Mouse (Mus musculus): ENCODE measurements around the gene Med15.

Gene Med15

DNA sequence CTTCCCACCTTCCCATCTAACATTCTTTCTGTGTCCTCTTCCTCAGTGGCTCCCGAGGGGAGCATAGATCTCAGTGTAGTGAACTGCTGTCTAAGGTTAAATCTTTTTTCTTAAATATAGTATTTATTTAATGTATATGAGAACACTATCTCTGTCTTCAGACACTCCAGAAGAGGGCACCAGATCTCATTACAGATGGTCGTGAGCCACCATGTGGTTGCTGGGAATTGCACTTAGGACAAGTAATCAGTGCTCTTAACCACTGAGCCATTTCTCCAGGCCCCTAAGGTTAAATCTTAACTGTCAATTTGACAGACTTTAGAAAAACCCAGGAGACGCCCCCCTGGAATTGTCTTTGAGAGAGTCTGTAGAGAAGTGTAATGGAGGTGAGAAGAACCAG, 670 bp downstream of the Med15 start:
- DNase-seq (ENCODE audit: low read depth, low spot score): no peak

DNA sequence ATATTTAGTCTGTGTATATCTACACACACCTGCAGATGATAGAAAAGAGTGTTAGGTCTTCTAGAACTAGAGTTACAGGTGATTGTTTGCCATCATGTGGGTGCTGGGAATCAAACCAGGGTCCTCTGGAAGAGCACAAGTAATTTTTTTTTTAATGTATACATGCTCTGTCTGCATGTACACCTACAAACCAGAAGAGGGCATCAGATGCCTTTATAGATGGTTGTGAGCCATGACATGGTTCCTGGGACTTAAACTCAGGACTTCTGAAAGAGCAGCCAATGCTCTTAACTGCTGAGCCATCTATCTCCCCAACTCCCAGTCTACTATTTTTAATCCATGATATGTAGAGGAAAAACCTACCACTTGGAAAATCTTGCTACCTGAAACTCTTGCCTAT, 2.7 kb downstream of the Med15 start:
- DNase-seq (ENCODE audit: low read depth, low spot score): no peak

- DNase-seq (ENCODE audit: low read depth, low spot score): peak; percentile 43
These were observed 5.4 kb downstream of the Med15 start for GRCm38 (mm10) chr16:17727179-17727861.

DNA sequence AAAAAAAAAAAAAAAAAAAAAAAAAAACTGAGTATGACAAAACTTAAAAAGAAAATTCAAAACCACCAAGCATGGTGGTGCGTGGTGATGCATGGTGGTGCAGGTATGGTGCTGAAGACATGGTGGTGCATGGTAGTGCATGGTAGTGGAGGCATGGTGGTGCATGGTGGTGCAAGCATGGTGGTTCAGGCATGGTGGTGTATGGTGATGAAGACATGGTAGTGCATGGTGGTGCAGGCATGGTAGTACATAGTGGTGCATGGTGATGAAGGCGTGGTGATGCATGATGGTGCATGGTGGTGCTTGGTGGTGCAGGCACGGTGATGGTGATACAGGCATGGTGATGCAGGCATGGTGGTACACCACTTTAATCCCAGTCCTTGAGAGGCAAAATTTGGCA, 8.2 kb downstream of the Med15 start:
- no peak for DNase-seq (ENCODE audit: low read depth, low spot score)

GRCm38 (mm10) chr16:17723325-17723626, 9.4 kb downstream of the Med15 start:
- DNase-seq (ENCODE audit: low read depth, low spot score): no peak

DNA sequence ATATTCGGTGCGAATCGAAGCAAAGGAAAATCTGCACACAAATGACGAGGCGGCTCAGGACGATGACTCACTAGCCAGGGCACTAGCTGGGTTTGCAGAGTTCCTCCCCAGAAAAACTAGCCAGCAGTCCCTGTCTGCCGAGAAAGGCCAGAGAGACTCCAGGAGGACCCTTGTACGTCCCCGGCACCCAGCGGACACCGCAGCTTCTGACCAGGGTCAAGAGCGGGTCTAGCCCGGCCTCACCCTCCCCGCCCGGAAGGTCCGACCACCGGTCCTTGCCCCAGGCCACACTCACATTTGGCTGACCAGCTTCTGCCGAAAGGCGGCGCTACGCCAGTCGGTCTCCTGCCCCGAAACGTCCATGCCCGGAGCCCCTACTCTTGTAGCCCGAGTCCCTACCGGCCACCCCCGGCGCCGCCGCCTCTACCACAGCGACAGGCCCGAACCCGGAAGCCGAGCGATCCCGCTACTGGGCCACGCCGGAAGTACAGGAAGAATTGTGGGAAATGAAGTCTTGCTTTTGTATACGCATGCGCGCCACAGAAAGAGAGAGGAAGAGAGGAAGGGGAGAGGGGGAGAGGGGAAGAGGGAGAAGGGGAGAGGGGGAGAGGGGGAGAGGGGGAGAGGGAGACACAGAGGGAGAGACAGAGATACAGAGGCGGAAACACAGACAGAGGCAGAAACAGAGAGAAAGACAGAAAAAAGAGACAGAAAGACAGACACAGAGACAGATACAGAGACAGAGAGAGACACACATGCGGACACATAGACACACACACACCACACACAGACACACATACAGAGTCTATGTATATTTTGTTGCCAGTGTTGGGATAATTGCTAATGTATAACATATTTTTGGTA, 10.0 kb downstream of the Med15 start:
- peak; percentile 85 for DNase-seq (ENCODE audit: low read depth, low spot score)

DNA sequence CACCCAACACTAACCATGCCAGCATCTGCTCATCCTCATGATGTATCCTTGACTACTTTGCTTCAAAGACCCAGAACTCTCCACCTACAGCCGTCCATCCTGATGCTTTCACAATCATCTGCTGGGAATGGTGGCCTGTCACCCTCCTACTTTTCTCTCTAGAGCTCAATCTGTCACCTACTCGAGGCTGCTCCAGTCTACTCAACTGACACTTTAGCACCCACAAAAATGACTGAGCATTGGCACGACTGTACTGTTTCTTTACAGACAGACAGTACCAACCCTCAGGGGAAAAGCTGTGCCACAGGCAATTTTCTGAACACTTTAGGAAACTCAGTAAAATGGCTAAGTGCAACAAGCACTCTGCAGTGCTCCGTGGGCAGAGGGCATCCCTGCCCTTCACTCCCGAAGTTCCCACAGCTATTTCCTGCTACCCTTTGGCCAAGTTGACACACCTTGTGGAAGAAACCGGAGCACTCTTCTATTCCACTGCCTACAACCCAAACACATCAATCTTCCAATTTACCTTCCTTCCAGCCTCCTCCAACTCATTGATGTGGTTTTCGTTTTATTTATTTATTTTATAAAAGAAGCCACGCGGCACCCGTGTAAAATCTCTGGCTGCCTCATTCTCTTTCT, 10.8 kb downstream of the Med15 start:
- no peak for DNase-seq (ENCODE audit: low read depth, low spot score)

DNA sequence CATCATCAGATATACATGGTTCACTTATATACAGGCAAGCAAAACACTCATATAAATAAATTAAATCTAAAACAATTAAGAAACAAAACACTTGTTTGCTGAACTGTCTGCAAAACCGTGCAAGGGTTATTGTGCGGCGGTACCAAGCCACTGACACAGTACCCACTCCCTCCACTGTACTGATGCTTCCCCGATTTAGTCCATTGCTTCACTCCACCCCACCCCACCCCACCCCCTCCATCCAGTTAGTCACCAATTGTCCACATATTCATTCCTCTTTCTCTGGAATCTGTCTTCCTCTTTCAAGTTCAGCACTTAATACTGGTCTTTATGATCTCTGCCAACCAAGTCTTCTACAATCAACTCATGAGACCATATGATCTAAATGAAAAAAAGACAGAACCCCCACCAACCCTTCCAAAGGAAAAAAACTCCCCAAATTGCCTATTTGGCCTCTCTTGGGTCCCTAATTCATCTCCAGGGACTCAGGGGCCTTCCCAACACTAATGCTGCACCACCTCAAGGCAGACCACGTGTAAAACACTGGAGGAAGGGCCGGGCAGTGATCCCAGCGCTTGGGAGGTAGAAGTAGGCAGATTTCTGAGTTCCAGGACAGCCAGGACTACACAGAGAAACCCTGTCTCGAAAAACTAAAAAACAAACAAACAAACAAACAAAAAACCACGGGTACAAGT, 11.4 kb downstream of the Med15 start:
- DNase-seq (ENCODE audit: low read depth, low spot score): no peak

GRCm38 (mm10) chr16:17717791-17718190, 14.9 kb downstream of the Med15 start:
- DNase-seq (ENCODE audit: low read depth, low spot score): no peak

GRCm38 (mm10) chr16:17707541-17707940, 25.1 kb downstream of the Med15 start:
- no peak for DNase-seq (ENCODE audit: low read depth, low spot score)

GRCm38 (mm10) chr16:17701043-17701405, 31.7 kb downstream of the Med15 start:
- no peak for DNase-seq (ENCODE audit: low read depth, low spot score)

GRCm38 (mm10) chr16:17700386-17701042, 32.2 kb downstream of the Med15 start:
- DNase-seq (ENCODE audit: low read depth, low spot score): no peak

DNA sequence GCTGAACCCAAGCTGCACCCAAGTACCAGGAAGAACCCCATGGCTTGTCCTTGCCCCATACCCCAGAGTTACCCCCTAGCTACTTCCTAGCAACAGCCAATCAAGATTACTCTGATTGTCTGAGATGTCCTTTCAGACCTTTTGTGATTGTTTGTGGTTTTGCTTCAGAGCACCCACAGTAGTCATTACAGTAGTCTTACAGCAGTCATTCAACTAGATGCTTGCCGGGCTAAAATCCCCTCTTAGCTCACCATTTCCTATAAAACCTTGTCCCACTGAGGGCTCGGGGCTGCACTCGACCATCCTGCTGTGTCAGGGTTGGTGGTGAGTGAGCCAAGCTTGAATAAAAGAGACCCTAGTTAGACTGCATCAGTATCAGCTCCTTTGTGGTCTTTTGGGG, 37.8 kb downstream of the Med15 start:
- no peak for DNase-seq (ENCODE audit: low read depth, low spot score)

DNA sequence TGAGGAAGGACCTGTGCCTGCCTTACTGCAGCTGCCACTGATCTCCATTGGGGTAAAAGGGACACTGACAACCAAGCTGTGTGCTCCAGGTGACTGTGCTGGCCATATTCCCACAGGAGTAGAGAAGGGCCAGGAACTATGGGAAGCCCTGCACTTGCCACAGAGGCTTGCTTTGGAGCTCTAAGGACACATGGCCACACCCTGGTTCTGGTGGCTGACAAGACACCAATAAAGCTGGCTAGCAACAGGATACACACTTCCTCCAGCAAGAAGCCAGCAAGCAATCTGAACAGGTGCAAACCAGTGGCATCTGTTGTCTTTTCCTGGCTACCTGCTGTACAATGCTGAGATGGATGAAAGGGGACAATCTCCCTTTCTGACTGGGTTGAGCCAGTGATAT, 62.8 kb downstream of the Med15 start:
- no peak for DNase-seq (ENCODE audit: low read depth, low spot score)

DNA sequence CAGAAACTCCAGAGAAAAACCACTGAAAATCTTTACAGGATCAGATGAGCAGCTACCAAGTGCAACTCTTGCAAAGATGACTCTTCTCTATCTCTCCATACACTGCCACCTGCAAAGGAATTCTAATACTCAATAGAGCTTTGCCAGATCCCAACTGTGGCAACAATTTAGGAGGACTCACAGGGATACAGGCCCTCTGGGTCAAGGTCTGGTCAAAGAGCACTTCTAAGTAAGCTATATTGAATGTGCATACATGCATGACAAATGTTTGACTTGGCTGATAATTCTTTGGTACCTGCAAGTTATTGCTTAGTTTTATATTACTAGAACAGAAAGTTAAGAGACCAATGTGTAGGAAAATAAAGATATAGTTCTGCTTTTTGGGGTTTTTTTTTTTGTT, 67.1 kb downstream of the Med15 start:
- DNase-seq (ENCODE audit: low read depth, low spot score): no peak

- no peak for DNase-seq (ENCODE audit: low read depth, low spot score)
These were observed 76.3 kb downstream of the Med15 start for GRCm38 (mm10) chr16:17656212-17656871.

- DNase-seq (ENCODE audit: low read depth, low spot score): no peak
These were observed 78.4 kb downstream of the Med15 start for GRCm38 (mm10) chr16:17654188-17654795.

GRCm38 (mm10) chr16:17653601-17654000, 79.1 kb downstream of the Med15 start:
- no peak for DNase-seq (ENCODE audit: low read depth, low spot score)

GRCm38 (mm10) chr16:17652607-17653006, 80.1 kb downstream of the Med15 start:
- DNase-seq (ENCODE audit: low read depth, low spot score): no peak

DNA sequence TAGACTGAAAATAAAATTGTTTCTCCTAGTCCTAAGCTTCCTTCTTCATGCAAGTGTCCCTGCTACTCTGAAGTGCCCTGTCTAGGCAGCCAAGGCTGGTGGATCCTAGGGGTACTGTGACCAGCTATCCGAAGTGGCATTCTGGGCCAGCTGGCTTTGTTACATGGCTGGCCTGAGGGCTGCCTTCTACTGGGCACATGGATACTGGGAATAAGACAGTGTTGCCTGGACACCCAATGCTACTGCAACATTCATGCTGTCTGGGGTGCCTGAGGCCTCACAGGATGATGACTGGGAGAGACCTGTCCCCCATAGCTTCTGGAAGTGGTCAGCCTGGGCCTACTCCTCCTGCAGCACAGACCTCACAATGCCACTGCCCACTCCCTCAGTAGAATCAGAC, 82.0 kb downstream of the Med15 start:
- DNase-seq (ENCODE audit: low read depth, low spot score): no peak
